In the genomic region with DNA sequence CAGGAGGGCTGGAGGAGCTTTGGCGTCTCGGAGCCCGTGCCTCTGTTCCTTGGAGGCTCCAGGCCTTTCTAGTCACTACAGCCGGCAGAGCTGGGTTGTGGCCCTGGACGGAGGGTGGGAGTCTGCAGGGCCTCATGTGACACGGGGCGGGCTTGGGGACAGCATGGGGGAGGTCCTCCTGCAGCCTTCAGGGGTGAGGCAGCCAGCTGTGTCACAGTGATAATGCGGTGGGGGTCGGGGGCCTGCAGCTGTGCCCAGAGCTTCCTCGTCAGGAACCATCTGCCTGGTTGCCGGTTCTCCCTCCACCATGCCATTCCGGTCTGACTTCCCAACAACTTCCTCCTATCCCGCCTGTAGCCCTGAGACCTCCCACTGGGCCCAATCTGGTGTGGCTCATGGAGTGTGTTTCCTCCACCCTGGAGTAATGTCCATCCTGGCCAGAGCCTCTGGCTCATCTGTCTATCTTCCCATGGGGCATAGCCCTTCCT, we compare ENCODE assay signal across 8 mouse cellular contexts. TPM values are rescaled to one million over a fixed set of nuclear protein-coding genes. Genes with fewer than 3 reads are reported as not detected.
DNase-seq lines count a peak whose midpoint lies in the region; ATAC-seq lines count a peak whose summit lies in the region.

A gene (minus strand): TSS at position 105 of the 488 bp plus-strand sequence.

- no peaks in the 10 kb centered on the region for H3K27me3 ChIP-seq in hindbrain, embryonic 15.5 days
- no peaks in the 10 kb centered on the region for H3K27me3 ChIP-seq in limb, embryonic 13.5 days
- H3K27me3 ChIP-seq in neural tube, embryonic 14.5 days (ENCODE audit: control insufficient read depth, insufficient read depth, low read length) = no peaks in the 10 kb centered on the region

- H3K4me1 ChIP-seq in hindbrain, embryonic 15.5 days (replicated peaks) = no peaks in the 10 kb centered on the region
- peaks cover 21% of the 10 kb centered on the region for H3K4me1 ChIP-seq in limb, embryonic 13.5 days
- no peaks in the 10 kb centered on the region for H3K4me1 ChIP-seq in neural tube, embryonic 14.5 days (ENCODE audit: control insufficient read depth, insufficient read depth, low read length)

- 0 out of 2 replicates have a peak within 1 kb of the TSS, but pooled peaks have one; percentile 1 for H3K4me2 ChIP-seq in hindbrain, embryonic 15.5 days
- H3K4me2 ChIP-seq in limb, embryonic 13.5 days (replicated peaks) = peak within 1 kb of the TSS; percentile 0; the same call in 1 of the 2 replicates
- no peak within 1 kb of the TSS for H3K4me2 ChIP-seq in neural tube, embryonic 14.5 days (ENCODE audit: low read depth, low read length)

- H3K4me3 ChIP-seq in hindbrain, embryonic 15.5 days = no peak within 1 kb of the TSS
- no peak within 1 kb of the TSS for H3K4me3 ChIP-seq in limb, embryonic 13.5 days
- H3K4me3 ChIP-seq in neural tube, embryonic 14.5 days (ENCODE audit: low read depth, low read length) = no peak within 1 kb of the TSS

- no peaks in the 10 kb centered on the region for H3K9me3 ChIP-seq in hindbrain, embryonic 15.5 days
- no peaks in the 10 kb centered on the region for H3K9me3 ChIP-seq in limb, embryonic 13.5 days
- H3K9me3 ChIP-seq in neural tube, embryonic 14.5 days (ENCODE audit: control insufficient read depth, low read length) = no peaks in the 10 kb centered on the region

- ATAC-seq in hindbrain, embryonic 15.5 days (ENCODE audit: low FRiP score, low read depth) = no peak
- ATAC-seq in limb, embryonic 13.5 days (ENCODE audit: low FRiP score, low read depth) = no peak
- no peak for ATAC-seq in neural tube, embryonic 14.5 days (ENCODE audit: low read depth)

- no peak within 1 kb of the TSS for H3K9ac ChIP-seq in hindbrain, embryonic 15.5 days
- no peak within 1 kb of the TSS for H3K9ac ChIP-seq in limb, embryonic 13.5 days
- no peak within 1 kb of the TSS for H3K9ac ChIP-seq in neural tube, embryonic 14.5 days (replicated peaks; ENCODE audit: low read depth, low read length)

- 47% methylated on average over 13 of the region's 13 CpGs for WGBS in hindbrain, embryonic 15.5 days
- WGBS in limb, embryonic 13.5 days = 45% methylated on average over 13 of the region's 13 CpGs
- WGBS in neural tube, embryonic 14.5 days = 41% methylated on average over 13 of the region's 13 CpGs

- no peaks in the 10 kb centered on the region for H3K36me3 ChIP-seq in hindbrain, embryonic 15.5 days
- no peaks in the 10 kb centered on the region for H3K36me3 ChIP-seq in limb, embryonic 13.5 days
- H3K36me3 ChIP-seq in neural tube, embryonic 14.5 days (ENCODE audit: control insufficient read depth, insufficient read depth, low read length) = no peaks in the 10 kb centered on the region

- DNase-seq in 416B (ENCODE audit: low read depth) (peak; percentile 100), ZHBTc4 (ENCODE audit: low read depth, low spot score) (peak; percentile 11), MN1 (ENCODE audit: low spot score) (no peak)
- DNase-seq in gastrocnemius, adult 8-10 months (ENCODE audit: low spot score in 2 of 2) = no peak
- no peak for DNase-seq in ovary, postnatal 36 days (ENCODE audit: low spot score)

- no peak within 1 kb of the TSS for H3K27ac ChIP-seq in hindbrain, embryonic 15.5 days (replicated peaks)
- no peak within 1 kb of the TSS for H3K27ac ChIP-seq in limb, embryonic 13.5 days
- no peak within 1 kb of the TSS for H3K27ac ChIP-seq in neural tube, embryonic 14.5 days (ENCODE audit: low read depth, low read length)

RNA-seq across cellular contexts. Expression of the gene that starts here (rescaled TPM):
- 10 to 100 TPM; 12.3 to 22.0 (median 17.2) TPM for total RNA-seq in gastrocnemius, adult 8-10 months (2022)
- polyA plus RNA-seq in hindbrain, embryonic 15.5 days (2015; fragmentation: Nextera tagmentation; extraction: Ambion mirVana) = 19.1 and 21.2 TPM in 2 replicates
- polyA plus RNA-seq in limb, embryonic 13.5 days (2015; fragmentation: Nextera tagmentation; extraction: Ambion mirVana) = 4.3 and 4.8 TPM in 2 replicates
- polyA plus RNA-seq in neural tube, embryonic 14.5 days (2014; fragmentation: Nextera tagmentation; extraction: Ambion mirVana) = 23.5 and 23.9 TPM in 2 replicates

Comparison
In these comparisons a context has a peak if more than half of its experiments do, and no peak if none do; other contexts are left out.
1. DNase-seq: peak in 416B (single experiment) and ZHBTc4 (single experiment); none in gastrocnemius, adult 8-10 months (0 of 2), ovary, postnatal 36 days (single experiment) and MN1 (single experiment).